ENCODE assay signal across 8 mouse cellular contexts in the genomic region with DNA sequence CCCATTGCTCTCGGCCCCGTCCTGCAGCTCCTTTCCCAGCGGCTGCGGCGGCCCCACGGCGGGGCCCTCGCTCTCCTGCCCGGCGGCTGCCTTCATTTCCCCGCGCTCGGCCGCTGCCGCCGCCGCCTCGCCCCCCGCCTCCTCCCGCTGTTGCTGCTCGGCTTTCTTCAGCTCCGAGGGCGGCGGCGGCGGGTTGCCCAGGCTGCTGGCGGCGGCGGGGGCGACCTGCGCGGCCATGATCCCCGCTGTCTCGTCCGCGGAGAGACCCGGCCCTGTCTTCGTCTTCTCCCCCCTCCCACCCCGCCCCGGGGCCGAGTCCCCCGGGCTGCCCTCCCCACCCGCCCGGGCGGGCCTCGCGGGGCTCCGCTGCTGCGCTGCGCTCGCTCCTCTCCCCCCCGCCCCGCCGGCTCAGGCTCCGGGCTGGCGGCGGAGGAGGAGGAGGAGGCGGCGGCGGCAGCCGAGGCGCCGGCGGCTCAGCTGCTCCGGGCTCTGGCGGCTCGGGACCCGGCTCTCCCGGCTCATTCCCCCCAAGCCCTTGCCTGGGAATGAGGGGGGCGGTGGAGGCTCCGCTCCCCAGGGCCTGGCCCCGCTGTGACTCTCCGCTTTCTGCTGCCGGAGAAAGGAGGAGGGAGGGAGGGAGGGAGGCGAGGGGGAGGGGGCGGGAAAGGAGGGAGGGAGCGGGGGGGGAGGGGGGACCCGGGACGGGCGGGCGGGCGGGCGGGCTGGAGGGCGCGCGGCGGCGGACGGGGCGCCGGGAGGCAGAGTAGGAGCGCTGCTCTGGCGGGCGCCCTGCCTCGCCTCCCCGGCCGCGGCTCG. TPM values are rescaled to one million over a fixed set of nuclear protein-coding genes. Genes with fewer than 3 reads are reported as not detected.
A peak's percentile ranks its signal among the peaks of the same experiment; 100 is the strongest.
DNase-seq lines count a peak whose midpoint lies in the region; ATAC-seq and TF ChIP-seq lines count a peak whose summit lies in the region.

No protein-coding gene starts in this region.

- peak overlapping the region; percentile 89 for H3K4me3 ChIP-seq in ES-Bruce4 (ENCODE audit: low read depth, low read length)
- H3K4me3 ChIP-seq in forebrain, embryonic 14.5 days (ENCODE audit: low read depth, low read length) = peak overlapping the region; percentile 100

- peak; percentile 53 for ATAC-seq in forebrain, embryonic 14.5 days

- peaks cover 3% of the 10 kb centered on the region for H3K4me1 ChIP-seq in ES-Bruce4 (ENCODE audit: control insufficient read depth, insufficient read depth, low read length)
- peaks cover 36% of the 10 kb centered on the region for H3K4me1 ChIP-seq in forebrain, embryonic 14.5 days (ENCODE audit: control insufficient read depth, insufficient read depth, low read length)

- peak overlapping the region; percentile 99 for H3K9ac ChIP-seq in ES-Bruce4 (ENCODE audit: low read depth, poor library complexity, severe bottlenecking)
- H3K9ac ChIP-seq in forebrain, embryonic 14.5 days (ENCODE audit: low read length) = peak overlapping the region; percentile 100

- no peaks in the 10 kb centered on the region for H3K27me3 ChIP-seq in ES-Bruce4 (ENCODE audit: control insufficient read depth, insufficient read depth, low read length, poor library complexity, severe bottlenecking)
- no peaks in the 10 kb centered on the region for H3K27me3 ChIP-seq in forebrain, embryonic 14.5 days (replicated peaks; ENCODE audit: control insufficient read depth, insufficient read depth, low read length)

- peak; percentile 60 for DNase-seq in brain, embryonic 18.5 days (ENCODE audit: low read depth, low spot score)
- DNase-seq in forebrain, embryonic 14.5 days (ENCODE audit: low spot score) = peak; percentile 88
- DNase-seq in heart, postnatal 36 days = peak; percentile 73 to 87
- peak; percentile 58 for DNase-seq in layer of hippocampus, adult 9-11 months
- peak; percentile 75 for DNase-seq in lung, postnatal 10 days
- peak; percentile 62 for DNase-seq in right cerebral cortex, postnatal 14 days
- peak; percentile 65 for DNase-seq in urinary bladder, postnatal 14 days (ENCODE audit: low spot score)

- peak overlapping the region; percentile 99 for H3K4me2 ChIP-seq in forebrain, embryonic 14.5 days (ENCODE audit: low read length)

- peaks cover 6% of the 10 kb centered on the region; the same call in 1 of the 2 replicates for H3K36me3 ChIP-seq in ES-Bruce4 (ENCODE audit: control insufficient read depth, insufficient read depth, low read length, poor library complexity, severe bottlenecking)
- peaks cover 5% of the 10 kb centered on the region; the same call in 1 of the 2 replicates for H3K36me3 ChIP-seq in forebrain, embryonic 14.5 days (ENCODE audit: control insufficient read depth, insufficient read depth, low read length)

- TF ChIP-seq POLR2A in ES-Bruce4 (IDR thresholded peaks at IDR 0.05; ENCODE audit: insufficient read depth, low read length) = no peak

- intact Hi-C loops in heart, postnatal 36 days (cut with DNase I) = loop anchor here (1.0 to 2.0 kb wide), 3 partner anchors 47 to 82 kb away; no protein-coding TSS in a partner anchor

- H3K27ac ChIP-seq in ES-Bruce4 (ENCODE audit: insufficient read depth, low read length) = no peak overlapping the region; the same call in 1 of the 2 replicates
- H3K27ac ChIP-seq in forebrain, embryonic 14.5 days (ENCODE audit: low read depth, low read length) = peak overlapping the region; percentile 100

- TF ChIP-seq EP300 in ES-Bruce4 (IDR thresholded peaks at IDR 0.05; ENCODE audit: insufficient read depth, low read depth, low read length) = no peak

- no peaks in the 10 kb centered on the region for H3K9me3 ChIP-seq in ES-Bruce4 (replicated peaks; ENCODE audit: control insufficient read depth, insufficient read depth, low read length, poor library complexity, severe bottlenecking)
- H3K9me3 ChIP-seq in forebrain, embryonic 14.5 days (replicated peaks; ENCODE audit: control insufficient read depth, low read length) = no peaks in the 10 kb centered on the region

- TF ChIP-seq CTCF in ES-Bruce4 (IDR thresholded peaks at IDR 0.05; ENCODE audit: low read depth, low read length) = no peak

- WGBS in forebrain, embryonic 14.5 days = under 1% methylated on average over 32 of the region's 99 CpGs

RNA-seq across cellular contexts. Expression of a gene that starts 3.0 kb away (rescaled TPM):
- polyA plus RNA-seq in ES-Bruce4 (2011; ENCODE audit: insufficient read depth, insufficient read length, low read depth, missing spikeins) = 119 and 123 TPM in 2 replicates
- 30.9 and 35.4 TPM in 2 replicates for polyA plus RNA-seq in forebrain, embryonic 14.5 days (2014; fragmentation: Nextera tagmentation; extraction: Ambion mirVana)
- 10 to 100 TPM; 37.7 to 42.1 TPM for total RNA-seq in heart, postnatal 36 days (2021)
